Mouse (Mus musculus): Measurements from ENCODE around the gene A2m. TPM values are rescaled to one million over a fixed set of nuclear protein-coding genes. Genes with fewer than 3 reads are reported as not detected.

A2m gene
- polyA plus RNA-seq (2015; fragmentation: Nextera tagmentation; extraction: Ambion mirVana), result 1.2 and 1.4 TPM in 2 replicates

GRCm38 (mm10) chr6:121635076-121635475 is at the start of gene A2m:
Gene A2m, plus strand, starts transcription at chr6:121635376.
- H3K9ac ChIP-seq, result peak within 1 kb of the TSS; percentile 69
- peak within 1 kb of the TSS; percentile 62 for H3K4me2 ChIP-seq
- no peaks in the 10 kb centered on the region for H3K36me3 ChIP-seq
- WGBS, result 76% methylated on average over 8 of the region's 8 CpGs
- ATAC-seq (ENCODE audit: extremely low read depth, insufficient number of reproducible peaks, low FRiP score, low TSS enrichment), result no peak
- no peaks in the 10 kb centered on the region for H3K9me3 ChIP-seq
- peak within 1 kb of the TSS; percentile 35 for H3K4me3 ChIP-seq
- 0 out of 2 replicates have a peak, but pooled peaks cover 5% of the 10 kb centered on the region for H3K4me1 ChIP-seq
- no peak within 1 kb of the TSS for H3K27ac ChIP-seq (replicated peaks)
- H3K27me3 ChIP-seq (replicated peaks), result peaks cover 8% of the 10 kb centered on the region

- no peaks in the 10 kb centered on the region for H3K27me3 ChIP-seq (replicated peaks)
- H3K4me3 ChIP-seq, result no peak overlapping the region
- H3K4me2 ChIP-seq, result no peak overlapping the region
- H3K27ac ChIP-seq (replicated peaks), result no peak overlapping the region
- no peaks in the 10 kb centered on the region for H3K4me1 ChIP-seq
- no peaks in the 10 kb centered on the region for H3K9me3 ChIP-seq
- 47% methylated on average over 1 of the region's 1 CpGs for WGBS
- no peak overlapping the region for H3K9ac ChIP-seq
- no peaks in the 10 kb centered on the region for H3K36me3 ChIP-seq
- ATAC-seq (ENCODE audit: extremely low read depth, insufficient number of reproducible peaks, low FRiP score, low TSS enrichment), result no peak
These were observed 45.0 kb upstream of the A2m start for GRCm38 (mm10) chr6:121590131-121590530.

- 69% methylated on average over 1 of the region's 1 CpGs for WGBS
- Histone ChIP-seq H3K4me3 (no peak overlapping the region), H3K4me1 (no peaks in the 10 kb centered on the region), H3K9me3 (no peaks in the 10 kb centered on the region), H3K36me3 (no peaks in the 10 kb centered on the region), H3K27ac (replicated peaks) (no peak overlapping the region), H3K4me2 (no peak overlapping the region), H3K27me3 (replicated peaks) (no peaks in the 10 kb centered on the region), H3K9ac (no peak overlapping the region)
- ATAC-seq (ENCODE audit: extremely low read depth, insufficient number of reproducible peaks, low FRiP score, low TSS enrichment), result no peak
These were observed 34.2 kb upstream of the A2m start for GRCm38 (mm10) chr6:121600927-121601326.

- Histone ChIP-seq H3K4me2 (no peak overlapping the region), H3K36me3 (no peaks in the 10 kb centered on the region), H3K27me3 (replicated peaks) (no peaks in the 10 kb centered on the region), H3K9ac (no peak overlapping the region), H3K9me3 (no peaks in the 10 kb centered on the region), H3K4me1 (0 out of 2 replicates have a peak, but pooled peaks cover 6% of the 10 kb centered on the region), H3K4me3 (no peak overlapping the region), H3K27ac (replicated peaks) (no peak overlapping the region)
- ATAC-seq (ENCODE audit: extremely low read depth, insufficient number of reproducible peaks, low FRiP score, low TSS enrichment), result no peak
These were observed 27.3 kb upstream of the A2m start for GRCm38 (mm10) chr6:121607861-121608260.

- no peak overlapping the region for H3K27ac ChIP-seq (replicated peaks)
- 0 out of 2 replicates have a peak, but pooled peaks cover 6% of the 10 kb centered on the region for H3K4me1 ChIP-seq
- no peak overlapping the region for H3K4me2 ChIP-seq
- no peaks in the 10 kb centered on the region for H3K36me3 ChIP-seq
- H3K4me3 ChIP-seq, result no peak overlapping the region
- no peak overlapping the region for H3K9ac ChIP-seq
- H3K9me3 ChIP-seq, result no peaks in the 10 kb centered on the region
- H3K27me3 ChIP-seq (replicated peaks), result no peaks in the 10 kb centered on the region
- ATAC-seq (ENCODE audit: extremely low read depth, insufficient number of reproducible peaks, low FRiP score, low TSS enrichment), result no peak
- WGBS, result 32% methylated on average over 3 of the region's 3 CpGs
These were observed 23.4 kb upstream of the A2m start for GRCm38 (mm10) chr6:121611796-121612195.

GRCm38 (mm10) chr6:121617476-121617875 is 17.7 kb upstream of the A2m start:
- no peaks in the 10 kb centered on the region for H3K36me3 ChIP-seq
- ATAC-seq (ENCODE audit: extremely low read depth, insufficient number of reproducible peaks, low FRiP score, low TSS enrichment), result no peak
- H3K4me1 ChIP-seq, result no peaks in the 10 kb centered on the region
- H3K27ac ChIP-seq (replicated peaks), result no peak overlapping the region
- no peaks in the 10 kb centered on the region for H3K9me3 ChIP-seq
- H3K4me2 ChIP-seq, result no peak overlapping the region
- no peak overlapping the region for H3K9ac ChIP-seq
- H3K4me3 ChIP-seq, result no peak overlapping the region
- WGBS, result 15% methylated on average over 3 of the region's 3 CpGs
- no peaks in the 10 kb centered on the region for H3K27me3 ChIP-seq (replicated peaks)

GRCm38 (mm10) chr6:121622525-121622924 is 12.7 kb upstream of the A2m start:
- Histone ChIP-seq H3K27me3 (replicated peaks) (no peaks in the 10 kb centered on the region), H3K27ac (replicated peaks) (no peak overlapping the region), H3K4me3 (no peak overlapping the region), H3K36me3 (no peaks in the 10 kb centered on the region), H3K4me1 (no peaks in the 10 kb centered on the region), H3K9me3 (no peaks in the 10 kb centered on the region), H3K9ac (no peak overlapping the region), H3K4me2 (no peak overlapping the region)
- no peak for ATAC-seq (ENCODE audit: extremely low read depth, insufficient number of reproducible peaks, low FRiP score, low TSS enrichment)
- 49% methylated on average over 2 of the region's 2 CpGs for WGBS

GRCm38 (mm10) chr6:121634520-121634919 is 656 bp upstream of the A2m start:
- WGBS, result 61% methylated on average over 13 of the region's 13 CpGs
- H3K4me3 ChIP-seq, result no peak overlapping the region
- H3K27me3 ChIP-seq (replicated peaks), result peaks cover 8% of the 10 kb centered on the region

GRCm38 (mm10) chr6:121635878-121636371 is 749 bp downstream of the A2m start:
- 9% methylated on average over 12 of the region's 12 CpGs for WGBS
- H3K9ac ChIP-seq, result peak overlapping the region; percentile 69
- 0 out of 2 replicates have a peak, but pooled peaks cover 5% of the 10 kb centered on the region for H3K4me1 ChIP-seq
- ATAC-seq (ENCODE audit: extremely low read depth, insufficient number of reproducible peaks, low FRiP score, low TSS enrichment), result no peak
- H3K36me3 ChIP-seq, result no peaks in the 10 kb centered on the region
- peaks cover 8% of the 10 kb centered on the region for H3K27me3 ChIP-seq (replicated peaks)
- no peak overlapping the region for H3K27ac ChIP-seq (replicated peaks)
- peak overlapping the region; percentile 35 for H3K4me3 ChIP-seq
- H3K9me3 ChIP-seq, result no peaks in the 10 kb centered on the region
- peak overlapping the region; percentile 62 for H3K4me2 ChIP-seq

More at GRCm38 (mm10) chr6:121634520-121634919, 656 bp upstream of the A2m start:
- no peak overlapping the region for H3K9ac ChIP-seq
- H3K4me2 ChIP-seq, result no peak overlapping the region
- H3K27ac ChIP-seq (replicated peaks), result no peak overlapping the region
- no peak for ATAC-seq (ENCODE audit: extremely low read depth, insufficient number of reproducible peaks, low FRiP score, low TSS enrichment)
- H3K36me3 ChIP-seq, result no peaks in the 10 kb centered on the region
- H3K4me1 ChIP-seq, result 0 out of 2 replicates have a peak, but pooled peaks cover 5% of the 10 kb centered on the region
- H3K9me3 ChIP-seq, result no peaks in the 10 kb centered on the region

- H3K4me3 ChIP-seq, result no peak overlapping the region
- ATAC-seq (ENCODE audit: extremely low read depth, insufficient number of reproducible peaks, low FRiP score, low TSS enrichment), result no peak
- no peaks in the 10 kb centered on the region for H3K36me3 ChIP-seq
- no peaks in the 10 kb centered on the region for H3K9me3 ChIP-seq
- H3K4me2 ChIP-seq, result no peak overlapping the region
- H3K27ac ChIP-seq (replicated peaks), result no peak overlapping the region
- WGBS, result 55% methylated on average over 11 of the region's 11 CpGs
- H3K4me1 ChIP-seq, result no peaks in the 10 kb centered on the region
- no peaks in the 10 kb centered on the region for H3K27me3 ChIP-seq (replicated peaks)
- H3K9ac ChIP-seq, result no peak overlapping the region
These were observed 13.3 kb downstream of the A2m start for GRCm38 (mm10) chr6:121648499-121648898.

All from heart, embryonic 13.5 days (tissue).